Mouse (Mus musculus): ENCODE data around the gene Apobec2.
A peak's percentile ranks its signal among the peaks of the same experiment; 100 is the strongest.

The Apobec2 gene

GRCm38 (mm10) chr17:48409380-48410298 is 23.1 kb downstream of the Apobec2 start, which contains the start of the genes Nfya and Oard1:
Gene Nfya (minus strand): TSS chr17:48409906.
Gene Oard1 (plus strand): TSS chr17:48410014.
- peak; percentile 100 for DNase-seq (ENCODE audit: low read depth, low spot score)

GRCm38 (mm10) chr17:48408526-48409291 is 24.0 kb downstream of the Apobec2 start:
- DNase-seq (ENCODE audit: low read depth, low spot score) = peak; percentile 69

- DNase-seq (ENCODE audit: low read depth, low spot score) = no peak
Measured at GRCm38 (mm10) chr17:48407910-48408525, 24.7 kb downstream of the Apobec2 start.

GRCm38 (mm10) chr17:48407154-48407553 is 25.6 kb downstream of the Apobec2 start:
- no peak for DNase-seq (ENCODE audit: low read depth, low spot score)

- no peak for DNase-seq (ENCODE audit: low read depth, low spot score)
Measured at GRCm38 (mm10) chr17:48404706-48405105, 28.0 kb downstream of the Apobec2 start.

- DNase-seq (ENCODE audit: low read depth, low spot score) = no peak
Measured at GRCm38 (mm10) chr17:48403848-48404247, 28.9 kb downstream of the Apobec2 start.

GRCm38 (mm10) chr17:48402751-48403150 is 30.0 kb downstream of the Apobec2 start:
- no peak for DNase-seq (ENCODE audit: low read depth, low spot score)

GRCm38 (mm10) chr17:48401710-48402109 is 31.0 kb downstream of the Apobec2 start:
- no peak for DNase-seq (ENCODE audit: low read depth, low spot score)

GRCm38 (mm10) chr17:48392616-48393015 is 40.1 kb downstream of the Apobec2 start:
- no peak for DNase-seq (ENCODE audit: low read depth, low spot score)

- no peak for DNase-seq (ENCODE audit: low read depth, low spot score)
Measured at GRCm38 (mm10) chr17:48391446-48391845, 41.3 kb downstream of the Apobec2 start.

GRCm38 (mm10) chr17:48389442-48389841 is 43.3 kb downstream of the Apobec2 start:
- no peak for DNase-seq (ENCODE audit: low read depth, low spot score)

- no peak for DNase-seq (ENCODE audit: low read depth, low spot score)
Measured at GRCm38 (mm10) chr17:48388666-48389065, 44.1 kb downstream of the Apobec2 start.

GRCm38 (mm10) chr17:48385786-48386461 is 46.8 kb downstream of the Apobec2 start:
- no peak for DNase-seq (ENCODE audit: low read depth, low spot score)

- DNase-seq (ENCODE audit: low read depth, low spot score) = no peak
Measured at GRCm38 (mm10) chr17:48379050-48379449, 53.7 kb downstream of the Apobec2 start.

GRCm38 (mm10) chr17:48376102-48376501 is 56.6 kb downstream of the Apobec2 start:
- DNase-seq (ENCODE audit: low read depth, low spot score) = no peak

GRCm38 (mm10) chr17:48372987-48373386 is 59.7 kb downstream of the Apobec2 start:
- DNase-seq (ENCODE audit: low read depth, low spot score) = peak; percentile 24

- no peak for DNase-seq (ENCODE audit: low read depth, low spot score)
Measured at GRCm38 (mm10) chr17:48371621-48372020, 61.1 kb downstream of the Apobec2 start.

Measured in ZHBTc4 (cell line).